Mouse (Mus musculus): Measurements from ENCODE around the gene Apol9a.
"Not testable (repeated sequence)": the region's sequence is repeated elsewhere in the genome, so short reads cannot be mapped to it uniquely, and the experiment has no call there.

The Apol9a gene

DNA sequence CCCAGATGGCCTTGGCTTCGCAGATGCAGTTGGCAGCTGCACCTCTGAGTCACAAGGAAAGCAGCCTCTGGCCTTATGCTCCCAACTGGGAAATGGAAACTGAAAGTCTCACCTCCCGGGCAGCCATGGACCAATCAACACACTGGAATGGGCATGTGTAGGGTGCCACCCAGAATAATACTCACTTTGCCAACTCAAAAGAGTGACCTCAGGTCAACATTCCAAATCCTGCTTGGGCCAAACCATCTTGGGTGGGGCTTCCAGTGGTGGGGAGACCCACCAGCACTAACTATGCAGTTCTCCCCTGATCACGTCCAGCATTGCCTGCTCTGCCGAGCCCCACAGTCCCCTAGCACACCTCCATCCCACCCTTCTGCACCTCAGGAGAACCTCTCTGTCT is at the start of gene Apol9a:
TSS of gene Apol9a (minus strand) at position 101 of the 400 bp plus-strand sequence.
- in situ Hi-C loops (cut with MboI, MseI): loop anchor here (25.0 kb wide), 1 partner anchor 501 kb away; no protein-coding TSS in a partner anchor

GRCm38 (mm10) chr15:77449927-77450326 is 39.0 kb upstream of the Apol9a start:
- in situ Hi-C loops (cut with MboI, MseI): loop anchor here (5.0 kb wide), 1 partner anchor 242 kb away; no protein-coding TSS in a partner anchor

- in situ Hi-C loops (cut with MboI, MseI): not testable (repeated sequence)
Measured at GRCm38 (mm10) chr15:77447392-77447791, 36.5 kb upstream of the Apol9a start, which contains the start of gene Apol7b. Gene Apol7b (minus strand): TSS chr15:77447492.

DNA sequence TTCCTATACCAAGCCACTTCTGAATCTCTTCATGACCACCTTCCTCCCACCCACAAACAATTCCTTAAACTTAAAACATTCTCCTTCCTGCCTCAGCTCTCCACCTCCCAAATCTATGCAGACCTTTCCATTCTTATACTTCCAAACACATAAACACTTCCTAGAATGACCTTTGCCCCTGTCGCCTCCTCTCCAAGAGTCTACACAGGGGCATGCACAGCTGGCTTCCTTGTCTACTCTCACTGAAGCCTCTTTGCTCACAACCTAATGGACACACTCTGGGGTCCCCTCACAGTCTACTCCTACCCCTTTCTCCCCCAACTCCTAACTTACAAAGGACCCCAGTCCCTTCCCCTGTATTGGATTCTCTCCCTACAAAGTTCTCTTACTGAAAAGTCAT is 34.7 kb upstream of the Apol9a start:
- in situ Hi-C loops (cut with MboI, MseI): not testable (repeated sequence)

GRCm38 (mm10) chr15:77444746-77445145 is 33.8 kb upstream of the Apol9a start:
- in situ Hi-C loops (cut with MboI, MseI): not testable (repeated sequence)

DNA sequence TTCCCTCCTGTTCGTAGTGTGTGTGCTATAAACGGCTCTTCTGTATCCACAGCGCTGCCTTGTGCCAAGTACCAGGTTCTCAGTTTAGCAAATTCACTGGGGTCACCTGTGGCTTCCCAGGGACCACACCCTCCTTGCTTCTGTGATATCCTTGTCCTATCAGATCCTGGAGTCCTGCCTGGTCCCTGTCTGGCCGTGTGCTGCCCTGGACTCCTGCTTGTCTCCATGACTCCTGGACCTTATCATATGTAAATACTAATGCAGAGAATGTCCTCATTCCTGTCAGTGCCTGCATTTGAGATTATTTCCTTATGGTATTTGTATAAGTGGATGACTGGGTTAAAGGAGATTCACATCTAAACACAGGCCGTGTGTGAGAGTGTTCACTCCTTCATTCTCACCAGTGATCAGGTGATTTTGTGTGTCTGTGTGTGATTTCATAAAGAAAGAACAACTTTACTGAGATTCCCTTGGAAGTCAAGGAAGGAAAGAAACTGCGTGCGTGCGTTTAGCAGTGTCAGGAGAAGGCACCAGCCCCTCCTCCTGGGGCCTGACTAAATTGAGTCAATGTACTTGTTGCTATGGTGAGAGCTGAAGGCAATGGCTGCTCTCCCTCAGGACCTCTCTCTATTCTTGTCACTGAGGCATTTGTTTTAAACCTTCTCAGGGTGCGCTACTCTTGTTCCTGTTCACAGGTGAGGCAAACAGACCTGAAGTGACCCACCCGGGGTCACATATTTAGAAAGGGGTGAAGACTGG is 17.9 kb upstream of the Apol9a start:
- in situ Hi-C loops (cut with MboI, MseI): not testable (repeated sequence)

- in situ Hi-C loops (cut with MboI, MseI): loop anchor here (25.0 kb wide), 1 partner anchor 489 kb away; no protein-coding TSS in a partner anchor
Measured at GRCm38 (mm10) chr15:77422925-77423324, 12.0 kb upstream of the Apol9a start.

DNA sequence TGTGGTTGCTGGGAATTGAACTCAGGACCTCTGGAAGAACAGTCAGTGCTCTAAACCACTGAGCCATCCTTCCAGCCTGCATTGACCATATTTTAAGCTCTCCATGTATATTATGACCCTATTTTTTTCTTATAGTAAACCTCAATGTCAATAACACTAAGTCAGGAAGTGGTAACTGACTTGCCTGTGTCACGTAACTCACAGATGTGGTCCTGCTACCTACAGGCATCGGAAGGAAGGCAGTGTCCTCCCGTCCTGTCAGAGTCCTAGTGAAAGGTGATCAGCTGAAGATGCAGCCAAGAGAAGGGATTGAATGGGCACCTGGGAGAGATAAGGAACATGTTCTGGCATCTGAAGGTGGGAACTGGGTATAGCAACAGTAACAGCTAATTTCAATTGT is 8.7 kb upstream of the Apol9a start:
- in situ Hi-C loops (cut with MboI, MseI): loop anchor here (25.0 kb wide), 1 partner anchor 493 kb away; no protein-coding TSS in a partner anchor

GRCm38 (mm10) chr15:77416655-77417333 is 5.9 kb upstream of the Apol9a start:
- in situ Hi-C loops (cut with MboI, MseI): loop anchor here (25.0 kb wide), 1 partner anchor 496 kb away; no protein-coding TSS in a partner anchor

DNA sequence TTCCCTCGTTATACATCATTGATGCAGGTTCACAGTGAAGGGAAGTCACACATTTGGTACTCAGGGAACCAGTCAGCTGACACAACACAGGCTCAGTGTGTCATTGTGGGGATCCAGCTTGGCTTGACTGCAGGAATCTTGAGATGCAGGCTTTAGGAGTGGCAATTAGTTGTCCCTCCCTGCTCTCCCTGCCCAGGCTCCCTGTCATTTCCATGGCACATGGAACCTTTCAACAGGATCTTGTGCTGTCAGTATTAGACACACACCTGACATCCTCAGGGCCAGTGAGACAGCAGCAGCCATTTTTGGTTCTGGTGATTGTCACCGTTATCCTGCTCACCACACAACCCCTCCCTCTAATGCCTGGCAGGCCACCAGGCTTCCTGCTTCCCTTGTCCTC is 4.7 kb upstream of the Apol9a start:
- in situ Hi-C loops (cut with MboI, MseI): loop anchor here (25.0 kb wide), 1 partner anchor 497 kb away; no protein-coding TSS in a partner anchor

- in situ Hi-C loops (cut with MboI, MseI): loop anchor here (25.0 kb wide), 1 partner anchor 500 kb away; no protein-coding TSS in a partner anchor
Measured at GRCm38 (mm10) chr15:77412695-77413094, 1.8 kb upstream of the Apol9a start.

GRCm38 (mm10) chr15:77406370-77406769 is 4.6 kb downstream of the Apol9a start:
- in situ Hi-C loops (cut with MboI, MseI): loop anchor here (25.0 kb wide), 1 partner anchor 506 kb away; no protein-coding TSS in a partner anchor

GRCm38 (mm10) chr15:77399027-77399426 is 11.9 kb downstream of the Apol9a start, which contains the start of gene Apol7a:
Gene Apol7a (minus strand): TSS chr15:77399110.
- in situ Hi-C loops (cut with MboI, MseI): not testable (repeated sequence)

DNA sequence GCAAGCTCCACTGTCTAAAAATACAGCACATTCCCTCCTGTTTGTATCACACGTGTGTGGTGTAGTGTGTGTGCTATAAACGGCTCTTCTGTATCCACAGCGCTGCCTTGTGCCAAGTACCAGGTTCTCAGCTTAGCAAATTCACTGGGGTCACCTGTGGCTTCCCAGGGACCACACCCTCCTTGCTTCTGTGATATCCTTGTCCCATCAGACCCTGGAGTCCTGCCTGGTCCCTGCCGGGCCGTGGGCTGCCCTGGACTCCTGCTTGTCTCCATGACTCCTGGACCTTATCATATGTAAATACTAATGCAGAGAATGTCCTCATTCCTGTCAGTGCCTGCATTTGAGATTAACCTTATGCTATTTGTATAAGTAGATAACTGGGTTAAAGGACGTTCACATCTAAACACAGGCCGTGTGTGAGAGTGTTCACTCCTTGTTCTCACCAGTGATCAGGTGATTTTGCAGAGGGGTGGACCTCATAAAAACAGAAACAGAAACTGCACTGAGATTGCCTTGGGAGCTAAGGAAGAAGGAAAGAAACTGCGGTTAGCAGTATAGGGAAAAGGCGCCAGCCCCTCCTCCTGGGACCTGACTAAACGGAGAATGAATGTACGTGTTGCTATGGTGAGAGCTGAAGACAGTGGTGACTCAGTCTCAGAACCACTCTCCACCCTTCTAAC is 13.3 kb downstream of the Apol9a start:
- in situ Hi-C loops (cut with MboI, MseI): not testable (repeated sequence)

- in situ Hi-C loops (cut with MboI, MseI): not testable (repeated sequence)
Measured at GRCm38 (mm10) chr15:77393832-77394231, 17.1 kb downstream of the Apol9a start.

DNA sequence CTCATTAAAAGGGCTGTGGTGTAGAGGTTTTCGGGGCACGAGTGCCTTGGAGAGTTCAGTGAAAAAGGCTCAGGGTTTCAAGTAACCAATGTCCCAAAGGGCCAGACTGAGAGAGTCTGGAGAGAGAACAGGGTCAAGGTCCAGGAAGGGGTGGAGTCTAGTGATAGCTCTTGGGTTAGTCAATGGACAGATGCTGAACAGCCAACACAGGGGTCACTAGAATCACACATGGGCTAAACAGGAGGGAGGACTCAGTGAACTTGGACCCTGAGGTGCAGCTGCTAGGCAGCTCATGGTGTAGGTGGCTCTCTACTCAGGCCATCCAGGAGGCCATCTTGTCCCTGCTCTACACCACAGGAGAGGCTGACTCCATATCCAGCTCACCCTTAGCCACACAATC is 23.5 kb downstream of the Apol9a start:
- in situ Hi-C loops (cut with MboI, MseI): no loop called here

- in situ Hi-C loops (cut with MboI, MseI): no loop called here
Measured at GRCm38 (mm10) chr15:77384340-77385030, 26.4 kb downstream of the Apol9a start.

- in situ Hi-C loops (cut with MboI, MseI): no loop called here
Measured at GRCm38 (mm10) chr15:77382880-77383279, 28.1 kb downstream of the Apol9a start.

- in situ Hi-C loops (cut with MboI, MseI): no loop called here
Measured at GRCm38 (mm10) chr15:77382271-77382850, 28.6 kb downstream of the Apol9a start.

- in situ Hi-C loops (cut with MboI, MseI): no loop called here
Measured at GRCm38 (mm10) chr15:77381481-77381880, 29.5 kb downstream of the Apol9a start.

DNA sequence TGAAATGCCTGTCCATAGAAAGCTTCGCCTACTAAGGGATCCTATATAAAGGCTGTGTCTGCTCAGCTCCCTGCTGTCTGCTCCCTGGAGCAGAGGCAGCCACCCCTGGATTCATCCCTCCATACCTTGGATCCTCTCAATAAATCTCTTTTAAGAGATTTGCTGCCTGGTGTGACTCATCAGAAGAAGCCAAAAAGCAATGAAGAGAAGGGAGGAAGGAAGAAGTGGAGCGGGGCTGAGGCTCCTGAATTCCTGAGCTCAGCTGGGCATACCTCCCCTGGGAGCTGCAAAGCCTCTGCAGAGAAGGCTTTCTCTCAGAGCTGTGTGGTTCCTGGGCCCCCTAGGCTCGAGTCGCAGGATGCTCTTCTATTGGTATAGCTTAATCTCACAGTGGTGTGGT is 31.0 kb downstream of the Apol9a start:
- in situ Hi-C loops (cut with MboI, MseI): no loop called here

All from regulatory T cell (primary cell).